Mouse (Mus musculus) spleen, postnatal 14 days (tissue): ENCODE results near the gene Grk3.

Source experiments
- DNase-seq, 2 experiments: peaks; one replicate each; pipeline ENCODE4 v3.0.0; 2021 to 2022; ENCODE audit warnings: low spot score in 2 of 2

Grk3 gene

DNA sequence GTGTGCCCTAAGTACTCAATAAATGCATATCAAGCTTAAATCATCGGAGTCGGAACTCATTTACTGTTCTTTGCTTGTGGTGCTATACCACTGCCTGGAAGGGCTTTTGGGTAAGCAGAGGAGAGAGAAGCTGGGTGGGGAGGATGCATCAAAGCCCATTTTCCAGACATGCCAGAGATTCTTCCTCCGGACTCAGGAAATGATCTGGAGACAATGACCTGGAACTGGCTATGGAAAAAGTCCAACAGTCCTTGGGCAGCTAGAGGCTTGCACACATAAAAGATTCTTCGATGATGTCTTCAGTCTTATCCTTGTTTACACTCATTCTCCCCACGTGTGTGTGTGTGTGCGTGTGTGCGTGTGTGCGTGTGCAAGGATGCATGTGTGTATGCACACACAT is 80.2 kb downstream of the Grk3 start:
- DNase-seq = no peak

DNA sequence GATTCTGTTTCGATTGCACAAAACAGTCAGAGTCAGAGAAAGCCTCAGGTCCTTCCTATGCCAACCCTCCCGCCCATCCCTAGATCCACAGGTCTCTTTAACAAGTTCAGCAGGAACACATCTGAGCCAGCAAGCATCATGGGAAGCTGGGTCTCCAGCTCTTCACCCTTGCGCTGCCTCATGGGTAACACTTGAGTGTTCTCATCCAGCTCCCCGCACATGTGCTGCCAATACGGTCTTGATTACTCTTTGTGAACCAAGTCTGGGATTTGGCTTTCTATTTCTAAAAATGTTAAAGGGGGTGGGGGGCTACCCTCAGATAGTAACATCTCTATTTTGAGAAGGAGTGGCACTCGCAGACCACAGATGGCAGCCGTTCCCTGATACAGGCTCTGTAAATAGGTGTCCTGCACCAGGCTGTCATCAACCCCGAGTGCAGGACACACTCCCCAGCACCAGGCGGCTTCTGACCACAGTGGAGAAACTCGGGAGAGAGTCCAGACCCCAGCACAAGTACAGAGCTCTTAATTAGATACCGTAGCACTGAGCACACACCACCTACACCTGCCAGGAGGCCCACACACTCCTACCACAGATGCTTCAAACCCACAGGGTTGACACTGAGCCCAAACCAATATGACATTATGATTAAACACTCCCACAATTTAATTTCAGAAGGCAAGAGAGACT is 82.6 kb downstream of the Grk3 start:
- no peak for DNase-seq

DNA sequence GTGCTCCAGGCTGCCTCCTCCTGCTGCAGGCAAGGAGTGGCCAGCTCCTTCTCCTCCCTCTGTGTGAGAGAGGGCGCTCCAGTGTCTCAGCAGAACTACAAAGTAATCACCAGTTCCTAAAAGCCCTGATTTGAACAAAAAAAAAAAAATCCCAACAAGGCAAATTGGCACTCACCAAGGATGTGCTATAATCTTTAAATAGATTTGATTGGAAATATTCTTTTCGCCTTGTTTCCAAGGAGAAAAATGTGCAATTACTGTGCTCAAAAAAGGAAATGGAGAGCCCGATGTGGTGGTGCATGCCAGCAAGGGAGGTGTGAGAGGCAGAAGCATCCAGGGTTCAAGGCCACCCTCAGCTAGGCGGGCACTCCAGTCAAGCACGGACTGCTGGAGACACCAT is 83.7 kb downstream of the Grk3 start:
- DNase-seq = no peak

DNA sequence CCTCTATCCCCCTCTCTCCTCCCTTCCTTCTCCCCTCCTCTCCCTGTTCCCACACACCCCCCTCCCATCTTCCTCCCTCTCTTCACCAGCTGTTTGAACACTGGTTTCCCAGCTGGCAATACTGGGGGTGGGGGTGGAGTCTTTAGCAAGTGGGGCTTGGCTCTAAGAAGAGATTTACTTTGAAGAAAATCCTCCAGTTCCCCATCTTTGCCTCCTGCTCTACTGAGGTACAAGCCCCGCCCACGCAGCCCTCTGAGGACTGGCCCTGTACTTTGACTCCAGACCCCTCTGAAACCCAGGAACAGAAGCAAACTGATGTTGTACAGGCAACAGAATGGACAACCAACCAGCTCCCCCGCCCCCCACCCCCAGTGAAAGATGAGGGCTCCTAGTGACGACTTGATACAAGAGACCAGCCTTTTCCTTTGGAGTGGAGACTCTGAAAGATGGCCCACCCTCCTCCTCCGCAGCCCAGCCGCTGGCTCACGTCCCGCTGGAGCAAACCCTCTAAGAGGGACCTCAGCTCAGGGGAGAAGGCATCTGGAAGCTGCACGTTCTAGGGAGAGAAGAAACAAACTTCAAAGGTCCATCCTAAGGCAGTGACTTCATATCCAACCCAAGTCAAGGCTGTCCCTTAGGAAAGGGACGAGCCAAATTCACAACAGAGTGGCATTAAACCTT is 87.2 kb downstream of the Grk3 start:
- DNase-seq = no peak

DNA sequence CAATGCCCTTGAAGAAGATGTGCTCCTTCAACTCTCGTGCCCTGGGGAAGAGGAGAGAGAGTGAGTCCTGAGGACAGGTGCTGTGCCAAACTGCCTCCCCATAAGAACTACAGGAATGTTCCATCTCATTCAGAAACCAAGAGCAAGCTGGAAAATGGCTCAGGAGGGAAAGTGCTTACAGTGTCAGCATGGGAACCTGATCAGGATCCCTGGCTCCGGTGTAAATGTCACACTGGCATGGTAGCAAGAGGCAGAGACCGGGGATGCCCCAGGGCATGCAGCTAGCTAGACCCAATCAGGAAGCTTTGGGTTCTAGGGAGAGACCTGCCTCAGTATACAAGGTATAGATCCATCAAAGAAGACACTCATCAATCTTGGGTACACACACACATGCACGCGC is 90.2 kb downstream of the Grk3 start:
- DNase-seq = no peak

DNA sequence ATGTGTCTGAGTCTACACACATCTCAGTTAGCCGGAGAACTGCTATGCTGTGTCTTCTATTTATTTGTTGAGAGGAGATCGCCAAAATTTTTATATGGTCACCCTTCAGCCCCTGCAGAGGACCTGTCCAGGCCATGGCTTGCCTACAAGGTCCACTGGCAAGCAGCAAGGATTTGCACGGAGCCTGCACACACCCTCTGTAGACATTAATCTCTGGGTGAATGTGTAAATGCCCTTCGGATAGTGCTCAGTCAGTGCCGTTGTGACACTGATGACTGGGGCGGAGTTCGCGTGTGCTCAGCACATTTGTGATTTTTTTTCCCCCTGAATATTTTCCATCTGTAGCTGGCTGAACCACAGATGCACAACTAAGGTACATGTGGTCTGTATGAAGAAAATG is 90.8 kb downstream of the Grk3 start:
- no peak for DNase-seq

DNA sequence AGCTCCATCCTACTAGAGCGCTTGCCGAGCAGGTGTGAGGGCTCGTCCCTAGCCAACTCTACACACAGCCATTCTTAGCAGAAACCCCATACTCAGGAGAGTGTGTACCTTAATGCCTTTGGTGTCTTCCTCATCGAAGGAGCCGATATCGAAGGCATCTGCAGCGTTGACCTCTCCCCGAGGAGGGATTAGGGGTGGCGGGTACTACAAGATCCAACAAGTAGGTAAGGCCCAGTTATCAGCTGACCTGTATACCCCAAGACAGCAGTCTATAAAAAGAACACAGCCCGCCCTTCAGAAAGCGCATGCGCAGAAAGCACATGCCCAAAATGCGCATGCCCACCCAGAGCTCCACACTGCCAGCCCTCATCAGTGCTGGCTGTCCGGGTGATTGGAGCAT is 91.8 kb downstream of the Grk3 start:
- no peak for DNase-seq

DNA sequence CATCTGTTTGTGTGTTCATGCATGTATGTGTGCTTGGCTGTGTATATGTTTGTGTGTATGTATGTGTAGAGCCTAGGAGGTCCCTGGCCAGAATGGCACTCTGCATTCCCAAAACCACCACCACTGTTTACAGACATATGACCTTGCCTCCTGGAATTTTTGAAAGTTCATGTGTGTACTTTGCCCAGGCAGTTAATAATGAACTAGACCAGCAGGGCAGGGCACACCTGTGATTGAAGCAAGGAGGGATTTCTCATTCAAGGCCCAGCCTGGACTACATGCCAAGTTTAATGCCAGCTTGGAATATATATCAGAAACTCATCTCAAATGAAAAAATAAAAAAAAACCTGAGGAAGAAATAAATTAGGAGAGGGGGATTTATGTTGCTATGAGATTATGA is 93.7 kb downstream of the Grk3 start:
- no peak for DNase-seq

DNA sequence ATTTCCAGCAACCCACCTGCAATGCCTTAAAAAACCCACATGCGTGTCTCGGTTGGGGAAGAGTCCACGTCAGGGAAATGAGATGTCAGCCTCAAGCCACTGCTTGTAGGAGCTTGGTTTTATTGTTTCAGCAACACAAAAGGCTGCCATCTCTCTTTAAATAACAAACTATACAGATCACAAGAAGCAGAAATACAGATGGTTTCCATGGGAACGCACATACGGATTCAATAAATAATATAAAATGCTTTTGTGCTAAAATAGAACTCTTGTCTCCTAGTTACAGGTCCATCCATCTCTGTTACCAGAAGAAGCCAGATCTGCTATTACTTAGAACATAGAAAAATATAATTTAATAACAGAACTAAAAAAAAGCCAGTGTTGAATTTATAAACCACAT is 105.2 kb downstream of the Grk3 start:
- no peak for DNase-seq

DNA sequence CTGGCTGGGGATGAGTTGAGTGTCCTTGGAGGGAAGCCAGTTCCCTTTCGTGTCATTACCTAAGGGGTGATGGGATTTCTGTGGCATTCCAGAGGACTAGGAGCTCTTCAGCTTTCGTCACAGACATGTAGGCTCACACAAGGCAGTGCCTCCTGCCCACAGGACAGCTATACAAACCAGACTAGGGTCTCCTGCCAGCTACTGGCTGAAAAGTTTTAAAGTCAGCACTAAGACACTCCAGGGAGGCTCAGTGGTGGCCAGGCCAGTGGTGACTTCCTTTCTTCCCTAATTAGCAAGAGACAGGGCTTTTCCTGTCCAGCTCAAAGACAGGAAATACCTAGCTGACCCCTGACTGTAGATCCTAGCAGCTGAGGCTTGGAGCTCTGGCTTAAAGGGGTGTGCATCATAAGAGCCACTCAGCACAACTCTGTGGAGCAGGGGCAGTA is 107.4 kb downstream of the Grk3 start:
- DNase-seq = no peak

DNA sequence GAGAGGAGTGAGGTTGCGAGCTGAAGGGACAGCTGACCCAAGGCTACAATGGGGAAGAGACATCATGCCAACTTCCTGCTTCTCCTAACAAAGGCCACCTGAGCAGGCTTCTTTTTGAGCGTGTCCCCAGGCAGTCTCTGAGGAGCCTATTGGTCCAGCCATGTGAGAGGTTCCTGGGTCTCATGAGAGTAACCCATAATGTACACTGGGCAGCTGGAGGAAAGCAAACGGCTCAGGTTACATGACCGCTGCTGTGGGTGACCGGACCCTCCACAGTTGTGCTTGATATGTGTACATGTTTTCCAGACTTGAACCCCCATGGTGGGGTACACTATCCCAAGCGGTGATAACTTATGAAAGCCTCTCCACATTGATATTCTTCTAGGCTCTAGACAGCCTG is 108.1 kb downstream of the Grk3 start:
- no peak for DNase-seq

DNA sequence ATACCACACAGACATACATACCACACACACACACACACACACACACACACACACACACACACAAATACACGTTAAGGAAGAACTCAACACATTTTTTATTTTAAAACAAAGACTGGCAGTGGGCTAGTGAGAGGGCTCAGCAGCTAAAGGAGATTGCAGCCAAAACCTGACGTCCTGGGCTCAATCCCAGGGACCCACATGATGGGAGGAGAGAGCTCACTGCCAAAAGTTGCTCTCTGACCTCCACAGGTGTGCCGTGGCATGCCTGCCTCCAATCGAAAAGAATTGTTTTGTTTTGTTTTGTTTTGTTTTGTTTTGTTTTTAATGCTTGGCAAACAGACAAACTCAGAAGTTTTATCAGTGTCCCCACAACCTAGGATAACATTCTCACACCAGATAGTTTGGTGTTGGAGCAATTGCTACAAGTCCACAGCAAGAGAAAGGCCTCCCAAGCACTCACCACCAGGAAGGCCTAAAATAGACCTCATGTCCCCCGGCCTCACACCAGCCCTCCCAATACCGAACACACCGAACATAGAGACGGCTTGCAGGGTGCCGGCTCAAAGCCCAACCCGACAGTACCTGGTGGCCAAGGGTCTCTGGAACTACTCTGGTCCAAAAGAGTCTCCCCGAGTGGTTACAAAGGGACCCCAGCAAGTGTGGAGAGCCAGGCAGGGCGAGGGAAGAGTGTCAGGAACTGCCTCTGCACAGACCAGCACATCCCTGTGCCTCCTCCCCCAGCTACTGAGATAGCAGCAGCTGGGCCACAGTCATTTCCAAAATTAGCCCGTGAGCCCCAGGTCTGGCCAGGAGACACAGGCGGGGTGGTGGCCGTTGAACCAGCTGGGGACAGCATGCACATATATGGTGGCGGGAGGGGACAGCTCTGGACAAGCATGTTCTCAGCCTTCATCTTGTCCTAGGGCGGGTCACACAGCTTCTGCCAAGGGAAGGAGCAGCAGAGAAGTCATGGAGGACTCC is 119.6 kb downstream of the Grk3 start, which contains the start of gene Myo18b:
TSS of gene Myo18b (minus strand) at position 689 of the 981 bp plus-strand sequence.
- no peak for DNase-seq

DNA sequence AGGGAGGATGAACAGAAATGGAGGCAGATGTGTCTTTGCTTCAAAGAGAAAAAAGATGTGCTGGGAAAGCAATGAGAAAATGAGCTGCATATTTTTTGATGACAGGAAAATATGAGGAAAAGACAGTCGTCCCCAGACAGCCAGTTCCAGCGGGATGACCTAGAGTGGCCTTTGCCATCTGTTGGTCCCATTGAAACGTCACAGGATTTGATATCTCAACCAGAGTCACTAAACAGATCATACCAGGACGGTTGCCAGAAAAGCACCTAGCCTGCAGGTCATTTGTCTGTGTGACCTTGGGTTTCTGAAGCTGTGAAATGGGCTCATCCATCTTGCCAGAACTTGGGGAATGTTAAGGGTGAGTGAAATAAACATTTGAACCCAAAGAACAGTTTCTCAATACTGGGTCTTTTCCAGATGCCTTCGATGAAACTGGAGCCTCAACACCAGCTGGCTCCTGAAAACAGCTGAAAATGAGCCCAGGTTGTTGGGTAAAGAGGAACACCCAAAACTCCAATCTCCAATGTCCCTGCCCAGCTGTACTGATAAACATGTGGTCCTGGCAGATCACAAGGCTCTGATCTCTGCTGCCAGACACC is 122.0 kb downstream of the Grk3 start:
- DNase-seq = no peak

DNA sequence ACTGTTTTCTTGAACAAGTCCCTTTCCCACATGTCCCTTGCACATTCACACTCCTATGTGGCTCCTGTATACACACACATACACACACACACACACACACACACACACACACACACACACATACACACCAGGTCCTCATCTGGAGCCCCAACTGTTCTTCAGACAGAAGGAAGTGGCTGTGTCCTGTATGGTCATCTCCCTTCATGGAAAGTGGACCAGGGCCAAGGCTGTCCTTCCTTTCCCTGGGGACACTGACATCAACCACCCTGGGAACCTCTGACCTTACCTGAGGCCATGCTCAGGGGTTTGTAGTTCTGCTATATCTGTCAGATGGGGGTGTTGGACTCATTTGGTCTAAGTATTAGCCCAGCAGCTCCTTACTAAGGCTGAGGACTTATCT is 123.2 kb downstream of the Grk3 start:
- DNase-seq = no peak

DNA sequence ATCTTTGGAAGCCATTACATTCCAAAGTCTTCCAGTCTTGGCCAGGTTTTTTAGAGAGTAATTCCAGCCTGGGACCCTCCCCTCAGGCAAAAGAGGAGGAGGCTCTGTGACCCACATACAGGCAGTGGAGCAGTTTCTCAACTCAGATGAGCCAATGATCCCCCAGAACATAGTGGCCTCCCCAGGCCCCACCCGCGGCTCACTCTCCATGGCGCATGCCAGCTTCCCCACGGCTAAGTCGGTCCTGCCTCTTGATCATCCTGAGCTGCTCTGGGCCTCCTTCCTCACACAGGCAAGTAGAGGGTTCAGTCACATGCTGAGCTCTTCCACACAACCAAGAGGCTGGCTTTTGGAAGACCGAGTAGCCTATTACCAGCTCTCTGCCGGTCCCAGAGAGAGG is 126.9 kb downstream of the Grk3 start:
- no peak for DNase-seq

DNA sequence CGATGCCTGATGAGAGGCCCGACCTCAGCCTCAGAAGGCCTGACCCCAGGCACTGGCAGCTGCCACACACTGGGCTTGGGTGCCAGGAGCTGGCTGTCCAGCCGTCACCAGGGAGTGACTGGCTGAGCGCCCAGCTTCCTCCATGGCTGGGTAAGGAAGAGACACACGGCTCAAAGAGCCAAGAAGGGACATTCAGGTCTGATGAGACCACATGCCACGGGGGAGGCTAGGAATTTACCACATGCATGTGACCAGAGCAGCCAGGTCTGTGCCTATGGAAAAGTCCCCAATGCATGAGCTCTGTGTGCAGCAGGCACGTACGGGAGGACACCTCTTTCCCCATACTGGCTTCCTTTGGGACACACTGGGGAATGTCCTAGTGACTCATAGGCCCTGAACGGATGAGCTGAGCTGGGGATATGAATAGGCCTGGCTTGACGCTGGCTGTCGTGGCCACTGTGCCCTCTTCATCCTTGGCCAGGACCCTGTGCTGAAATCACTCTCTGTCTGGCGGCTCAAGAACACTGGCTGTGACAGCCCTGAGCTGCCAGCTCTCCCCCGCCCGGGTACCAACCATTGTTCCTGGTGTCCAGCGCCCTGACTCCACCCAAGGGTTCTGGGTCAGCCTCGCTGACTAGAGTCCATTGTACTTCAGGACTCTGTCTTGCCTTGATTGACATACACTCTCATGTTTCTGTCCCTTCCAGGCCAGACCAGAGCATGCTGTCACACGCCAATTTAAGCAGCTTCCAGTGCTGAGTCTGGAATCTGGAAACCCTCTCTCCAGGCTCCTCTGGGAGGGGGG is 128.7 kb downstream of the Grk3 start:
- no peak for DNase-seq

DNA sequence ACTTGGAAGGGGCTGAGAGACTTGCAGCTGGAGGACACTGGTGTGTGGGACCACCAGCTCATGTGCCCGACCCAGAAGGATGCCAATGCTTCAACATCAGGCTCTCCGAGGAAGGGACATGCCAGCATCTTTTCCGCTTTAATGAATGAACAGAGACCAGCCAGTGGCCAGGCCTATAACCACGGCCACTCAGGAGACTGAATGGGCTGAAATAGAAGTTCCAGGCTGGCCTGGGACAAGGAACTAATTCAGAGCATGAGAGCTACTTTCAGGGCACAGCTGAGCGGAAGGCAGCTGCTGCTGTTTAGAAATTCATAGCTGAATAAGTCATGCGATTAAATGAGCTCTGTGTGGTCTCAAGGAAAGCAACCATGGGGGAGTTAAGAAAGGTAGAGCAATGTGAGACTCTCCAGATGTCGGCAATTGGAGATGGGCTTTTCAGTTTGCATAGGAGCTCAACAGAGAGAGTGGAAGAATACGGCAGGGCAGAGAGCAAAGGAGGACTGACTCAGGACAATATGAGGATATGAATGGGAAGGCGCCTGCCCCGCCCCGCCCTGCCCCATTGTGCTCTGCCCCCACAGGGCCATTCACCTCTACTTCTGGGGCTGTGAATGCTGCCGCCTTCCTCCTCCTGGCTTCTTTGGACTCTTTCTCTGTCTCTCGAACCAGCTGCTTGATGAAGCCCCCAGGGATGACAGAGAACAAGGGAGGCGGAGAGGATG is 138.0 kb downstream of the Grk3 start:
- no peak for DNase-seq

DNA sequence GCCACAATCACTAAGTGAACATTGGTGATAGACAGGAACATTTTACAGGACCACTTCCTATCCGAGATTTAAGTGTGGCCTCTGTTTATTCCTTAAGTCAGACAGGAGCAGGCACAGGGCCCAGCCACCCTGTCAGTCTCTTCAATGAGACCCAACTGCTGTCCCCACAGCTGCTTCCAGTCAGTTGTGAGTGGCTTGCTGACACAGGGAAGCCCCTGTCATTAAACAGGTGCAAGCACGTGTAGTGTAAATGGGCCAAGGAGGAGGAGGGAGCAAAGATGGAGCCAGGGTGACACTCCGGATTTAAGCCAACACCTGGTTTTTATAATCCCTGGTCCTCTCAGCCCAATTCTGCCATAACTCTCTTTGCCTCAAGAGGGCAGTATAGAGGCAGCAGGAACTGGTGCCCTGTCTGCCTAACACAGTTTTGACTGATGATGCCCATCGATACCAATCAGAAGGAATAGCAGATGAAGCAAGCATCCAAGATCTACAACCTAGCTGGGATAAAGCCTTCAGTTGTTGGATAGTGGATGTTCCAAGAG is 138.7 kb downstream of the Grk3 start:
- no peak for DNase-seq

DNA sequence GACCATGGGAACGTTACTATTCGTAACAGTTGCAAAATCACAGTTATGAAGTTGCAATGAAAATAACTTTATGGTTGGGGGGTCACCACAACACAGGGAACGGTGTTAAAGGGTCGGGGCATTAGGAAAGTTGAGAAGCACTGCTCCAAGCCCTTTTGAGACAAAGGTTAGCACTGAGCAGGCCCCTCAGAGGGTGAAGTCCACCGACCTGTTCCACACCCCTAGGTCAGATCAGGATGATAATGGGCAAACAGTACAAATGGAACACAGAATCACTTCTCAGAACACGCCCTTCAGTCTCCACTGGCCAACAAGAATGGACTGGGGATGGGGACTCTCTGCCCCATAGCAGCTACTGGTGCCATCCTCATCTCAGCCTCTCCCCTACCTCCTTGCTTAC is 142.6 kb downstream of the Grk3 start:
- no peak for DNase-seq

DNA sequence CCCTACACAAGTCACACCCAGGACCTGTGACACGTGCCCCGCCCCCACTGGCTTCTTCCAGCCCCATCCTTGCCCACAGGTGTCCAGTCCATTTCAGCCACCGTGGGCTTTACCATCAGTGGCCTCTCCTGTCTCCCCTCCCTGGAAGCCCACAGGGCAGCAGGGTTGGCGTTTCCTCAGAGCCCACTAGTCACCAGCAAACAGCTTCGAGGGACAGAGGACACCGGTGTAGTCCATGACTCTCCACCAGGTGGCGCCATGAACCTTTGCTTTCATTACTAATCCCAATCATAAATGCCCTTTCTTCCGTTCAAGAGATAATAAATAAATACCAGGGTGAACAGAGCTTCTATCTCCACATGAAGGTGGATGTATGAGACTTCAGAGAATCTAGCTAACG is 144.9 kb downstream of the Grk3 start:
- peak in 1 of 2 experiments; percentile 31 for DNase-seq
